Mouse (Mus musculus) naive thymus-derived CD4-positive, alpha-beta T cell, adult 2 months (primary cell): ENCODE data around the gene Entpd3.
"Not testable (repeated sequence)": the region's sequence is repeated elsewhere in the genome, so short reads cannot be mapped to it uniquely, and the experiment has no call there.

Experiments
- DNase-seq: peaks from one replicate; pipeline ENCODE4 v3.0.0-alpha.2; 2011; ENCODE audit warnings: low read depth

Gene Entpd3

GRCm38 (mm10) chr9:120533446-120533950 lies 6.1 kb upstream of the Entpd3 start:
- not testable (repeated sequence) for DNase-seq

- DNase-seq, result no peak
Measured at GRCm38 (mm10) chr9:120541411-120541810, 1.8 kb downstream of the Entpd3 start.

GRCm38 (mm10) chr9:120542241-120542640 lies 2.6 kb downstream of the Entpd3 start:
- DNase-seq, result no peak

GRCm38 (mm10) chr9:120545994-120546393 lies 6.4 kb downstream of the Entpd3 start:
- DNase-seq, result no peak

- peak; percentile 30 for DNase-seq
Measured at GRCm38 (mm10) chr9:120546482-120546881, 6.9 kb downstream of the Entpd3 start.

GRCm38 (mm10) chr9:120547026-120547668 lies 7.5 kb downstream of the Entpd3 start:
- peak; percentile 8 for DNase-seq

GRCm38 (mm10) chr9:120550778-120551177 lies 11.2 kb downstream of the Entpd3 start:
- no peak for DNase-seq

GRCm38 (mm10) chr9:120563590-120563989 lies 24.0 kb downstream of the Entpd3 start:
- DNase-seq, result no peak

- no peak for DNase-seq
Measured at GRCm38 (mm10) chr9:120564247-120564646, 24.6 kb downstream of the Entpd3 start.

GRCm38 (mm10) chr9:120566384-120566783 lies 26.8 kb downstream of the Entpd3 start:
- no peak for DNase-seq

GRCm38 (mm10) chr9:120568917-120569316 lies 29.3 kb downstream of the Entpd3 start:
- no peak for DNase-seq

GRCm38 (mm10) chr9:120569721-120570333 lies 30.2 kb downstream of the Entpd3 start:
- peak; percentile 64 for DNase-seq

- DNase-seq, result no peak
Measured at GRCm38 (mm10) chr9:120570334-120570725, 30.7 kb downstream of the Entpd3 start.

- peak; percentile 99 for DNase-seq
Measured at GRCm38 (mm10) chr9:120570741-120571592, 31.3 kb downstream of the Entpd3 start, which contains the start of gene Rpl14. Gene Rpl14, plus strand, starts transcription at chr9:120571444.

GRCm38 (mm10) chr9:120571593-120572385 lies 32.2 kb downstream of the Entpd3 start:
- DNase-seq, result no peak

- peak; percentile 75 for DNase-seq
Measured at GRCm38 (mm10) chr9:120575748-120576661, 36.4 kb downstream of the Entpd3 start.

- DNase-seq, result no peak
Measured at GRCm38 (mm10) chr9:120576662-120577013, 37.0 kb downstream of the Entpd3 start.

GRCm38 (mm10) chr9:120577133-120577651 lies 37.6 kb downstream of the Entpd3 start:
- peak; percentile 95 for DNase-seq

- DNase-seq, result peak; percentile 39
Measured at GRCm38 (mm10) chr9:120577706-120578405, 38.2 kb downstream of the Entpd3 start.

GRCm38 (mm10) chr9:120578701-120579100 lies 39.1 kb downstream of the Entpd3 start:
- DNase-seq, result peak; percentile 76
